Mouse (Mus musculus) T-helper 1 cell (primary cell): ENCODE measurements at regions not wholly inside any gene's neighbourhood (a gene's known extent, or its start where the extent isn't known, plus 50 kb on each side); places are given as distances from the start of the nearest gene placed in this dataset.

Source experiments
- in situ Hi-C: fragments of 300-600 bp; cut with MboI, MseI; formaldehyde crosslinking; loops from one replicate; pipeline ENCODE4 v1.15.1; 2025; ENCODE audit warnings: high pct_unique_total_duplicates

DNA sequence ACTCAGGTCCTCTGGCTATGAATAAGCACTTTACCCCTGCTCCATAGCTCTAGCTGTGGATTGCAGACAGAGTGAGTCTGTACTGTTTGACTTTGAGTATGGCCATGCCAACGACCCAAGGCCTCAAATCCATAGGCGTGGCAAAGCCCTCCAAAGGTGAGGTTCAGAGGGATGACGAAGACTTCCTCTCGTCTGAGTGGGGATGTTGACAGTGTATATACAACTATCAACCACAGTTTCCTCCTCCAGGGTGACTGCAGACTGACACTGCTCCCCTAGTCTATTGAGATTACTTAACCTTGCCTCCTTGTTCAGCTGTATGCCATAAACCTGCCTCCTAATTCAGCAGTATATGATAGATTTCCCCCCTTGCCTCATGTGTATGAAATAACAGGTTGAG, 80.7 kb upstream of the Tle4 start:
- in situ Hi-C loops: no loop called here

DNA sequence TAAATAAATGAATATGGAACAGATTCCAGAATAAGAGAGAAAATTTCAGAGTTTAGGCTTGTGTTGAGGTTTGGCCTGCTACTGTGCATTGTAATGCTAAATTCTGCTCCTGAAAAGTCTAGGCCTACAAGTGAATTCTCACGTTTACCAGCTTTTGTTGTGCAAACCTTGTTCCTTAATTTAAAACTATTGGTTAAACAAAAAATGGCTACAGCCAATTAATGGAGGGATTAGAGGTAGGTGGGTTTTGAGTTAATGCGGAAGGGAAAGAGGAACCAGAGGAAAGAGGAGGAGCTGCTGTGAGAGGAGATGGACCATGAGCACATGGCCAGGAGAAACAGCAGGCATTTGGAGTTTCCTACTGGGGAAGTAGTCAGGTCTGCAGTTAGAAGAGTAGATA, 79.1 kb upstream of the Tle4 start:
- in situ Hi-C loops: no loop called here

DNA sequence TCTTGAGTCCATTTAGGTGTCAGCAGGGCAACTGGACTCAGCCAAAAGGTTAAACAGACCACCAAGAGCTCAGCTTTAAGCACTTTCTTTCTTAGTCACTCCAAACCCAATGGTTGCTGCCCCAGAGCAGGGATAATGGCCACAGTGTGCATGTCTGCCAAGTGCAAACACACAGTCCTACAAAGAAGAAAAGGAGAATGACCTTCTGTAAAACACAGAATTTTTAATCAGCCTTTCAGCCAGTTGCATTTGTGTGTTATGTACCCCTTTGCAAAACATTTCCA, 72.9 kb upstream of the Tle4 start:
- in situ Hi-C loops: no loop called here

DNA sequence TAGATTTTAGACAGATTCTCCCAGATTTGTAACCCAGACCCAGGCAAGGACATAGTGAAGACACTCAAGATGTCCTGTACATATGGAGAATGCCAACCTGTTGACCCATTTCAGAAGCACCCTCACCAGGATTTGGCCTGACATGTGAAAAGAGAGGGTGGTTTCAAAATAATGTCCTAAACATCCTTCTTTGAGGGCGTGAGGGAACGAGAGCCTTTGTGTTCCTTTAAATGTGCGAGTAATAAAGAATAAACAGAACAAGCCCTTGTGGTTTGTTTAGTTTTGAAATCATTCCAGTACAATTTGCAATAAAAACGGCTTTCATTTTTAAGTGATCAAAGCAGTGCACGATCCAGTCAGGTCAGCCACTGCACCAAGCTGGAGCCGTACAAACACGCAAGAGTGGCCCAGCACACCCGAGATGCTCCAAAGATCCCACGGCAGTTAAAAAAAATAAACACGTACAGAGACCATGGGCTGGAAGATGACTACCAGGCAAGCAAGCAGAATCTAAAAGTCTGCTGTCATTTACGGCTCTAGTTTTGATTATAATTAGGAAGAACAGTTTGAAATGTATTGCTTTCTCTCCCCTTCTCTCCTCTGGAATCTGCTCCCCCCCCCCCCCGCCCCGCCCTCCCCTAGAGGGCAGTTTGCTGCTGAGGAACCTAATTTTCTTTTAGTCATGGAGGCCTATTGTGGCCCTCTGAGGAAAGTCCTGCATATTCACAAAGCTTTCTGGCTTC, 72.4 kb upstream of the Tle4 start:
- in situ Hi-C loops: no loop called here

DNA sequence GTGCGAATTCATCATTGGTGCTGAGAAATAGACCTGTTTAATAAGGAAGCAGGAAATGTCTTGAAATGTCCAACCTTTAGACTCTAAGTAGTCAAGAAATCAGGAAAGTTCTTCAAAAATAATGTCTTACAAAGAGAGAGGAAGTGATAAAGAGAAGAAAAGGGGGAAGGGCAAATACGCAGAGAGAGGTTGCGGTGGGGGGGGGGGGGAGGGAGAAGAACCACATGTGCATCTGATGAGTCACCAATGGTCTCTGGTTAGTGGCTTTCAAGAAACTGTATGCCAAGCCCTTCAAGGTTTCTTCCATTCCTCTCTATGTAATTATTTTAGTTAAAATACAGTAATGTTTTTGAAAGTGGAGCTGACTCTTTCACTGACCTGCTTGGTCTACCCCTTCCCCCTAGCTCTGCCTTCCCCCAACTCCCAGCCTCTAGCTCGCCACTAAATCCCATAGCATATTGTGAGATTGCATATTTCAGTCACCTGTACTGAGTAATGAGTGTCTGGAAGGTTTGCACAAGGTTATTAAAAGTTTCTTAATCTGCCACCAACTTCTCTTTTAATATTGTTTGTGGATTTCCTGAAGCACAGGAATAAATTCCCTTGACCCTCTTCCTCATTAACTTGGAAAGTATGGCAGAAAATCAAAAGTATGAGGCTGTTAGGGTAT, 70.8 kb upstream of the Tle4 start:
- in situ Hi-C loops: no loop called here

DNA sequence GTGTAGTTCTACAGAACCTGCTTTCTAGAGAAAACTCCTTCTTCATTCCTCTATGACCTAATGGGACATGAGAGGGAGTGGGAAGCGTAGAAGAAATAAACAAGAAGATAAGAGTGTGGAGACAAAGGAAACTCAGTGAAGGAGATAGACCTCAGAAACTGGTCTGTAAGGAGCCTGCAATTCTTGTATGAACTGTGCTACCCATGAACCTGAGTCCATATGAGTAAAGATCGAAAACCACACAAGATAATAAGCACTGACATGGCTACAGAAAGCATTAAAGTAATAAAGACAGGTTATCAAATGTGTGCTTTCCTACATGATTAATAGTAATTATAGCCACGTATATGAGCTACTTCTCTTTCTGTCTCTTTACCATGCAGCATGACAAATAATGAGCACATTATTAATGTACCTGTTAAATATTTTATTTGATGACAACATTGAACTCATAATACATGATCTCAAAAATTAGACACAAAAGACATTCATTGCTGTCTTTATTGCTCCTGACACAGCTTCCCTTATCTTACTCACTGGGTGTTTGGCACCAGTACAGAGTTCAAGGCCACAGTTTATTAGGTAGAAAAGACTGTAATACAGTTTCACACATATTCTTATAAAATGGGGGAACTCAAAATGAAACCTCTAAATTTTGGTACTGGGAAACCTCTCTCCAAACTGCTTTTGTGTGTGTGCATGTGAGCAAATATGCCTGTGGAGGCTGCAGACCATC, 67.0 kb upstream of the Tle4 start:
- in situ Hi-C loops: no loop called here

DNA sequence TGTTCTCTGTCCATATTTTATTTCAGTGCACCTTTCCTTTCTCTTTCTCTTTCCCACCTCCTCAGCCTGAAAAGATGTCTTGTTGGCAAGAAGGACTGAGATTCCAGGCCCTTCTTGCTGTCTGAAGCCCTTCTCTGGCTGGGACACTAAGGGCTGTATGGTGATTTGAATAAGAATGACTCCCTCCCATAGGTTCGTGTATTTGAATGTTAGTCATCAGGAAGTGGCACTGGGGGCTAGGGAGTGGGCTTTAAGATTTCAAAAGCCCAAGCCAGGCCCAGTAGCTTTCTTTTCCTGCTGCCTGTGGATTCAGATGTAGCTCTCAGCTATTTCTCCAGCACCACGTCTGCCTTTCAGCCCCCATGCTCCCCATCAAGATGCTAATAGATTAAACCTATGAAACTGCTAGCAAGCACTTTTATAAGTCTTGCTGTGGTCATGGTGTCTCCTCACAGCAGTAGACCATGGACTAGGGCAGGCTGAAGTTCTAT, 66.3 kb upstream of the Tle4 start:
- in situ Hi-C loops: no loop called here

DNA sequence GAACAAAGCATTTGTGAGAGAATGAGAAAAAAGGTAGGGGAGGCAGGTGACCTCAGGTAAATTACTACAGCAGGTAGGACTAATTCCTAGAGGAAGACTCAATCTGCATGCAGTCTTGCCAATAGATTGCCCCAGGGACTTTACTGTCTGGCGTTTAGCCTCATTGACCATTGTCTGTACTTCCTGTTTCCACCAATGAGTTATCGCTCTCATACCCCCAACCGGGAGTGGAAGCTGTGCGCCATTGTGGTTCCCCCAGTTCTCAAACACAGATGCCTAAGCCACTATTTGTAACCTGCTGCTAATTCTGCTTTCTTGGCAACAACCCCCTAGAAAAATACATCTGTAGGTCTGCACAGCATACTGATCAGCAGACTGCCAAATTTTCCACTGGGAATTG, 65.5 kb upstream of the Tle4 start:
- in situ Hi-C loops: no loop called here

DNA sequence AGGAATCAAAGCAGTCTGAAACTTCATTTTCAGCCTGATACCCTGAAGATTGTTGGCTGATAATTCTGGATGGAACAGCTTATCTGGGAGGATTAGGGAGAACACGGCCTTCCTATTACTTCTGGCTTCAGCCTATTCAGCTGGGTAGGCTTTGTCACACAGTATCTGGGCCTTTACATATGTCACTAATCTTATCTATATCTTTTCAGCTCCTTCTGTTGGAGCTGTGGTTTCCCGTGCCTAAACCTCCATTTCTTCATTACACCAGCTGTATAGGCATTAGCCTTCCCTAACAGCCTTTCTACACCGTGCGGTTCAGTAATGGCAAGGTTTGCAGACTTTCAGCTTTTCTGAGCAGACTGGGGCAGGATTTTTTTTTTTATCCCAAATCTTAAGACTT, 61.9 kb upstream of the Tle4 start:
- in situ Hi-C loops: no loop called here

DNA sequence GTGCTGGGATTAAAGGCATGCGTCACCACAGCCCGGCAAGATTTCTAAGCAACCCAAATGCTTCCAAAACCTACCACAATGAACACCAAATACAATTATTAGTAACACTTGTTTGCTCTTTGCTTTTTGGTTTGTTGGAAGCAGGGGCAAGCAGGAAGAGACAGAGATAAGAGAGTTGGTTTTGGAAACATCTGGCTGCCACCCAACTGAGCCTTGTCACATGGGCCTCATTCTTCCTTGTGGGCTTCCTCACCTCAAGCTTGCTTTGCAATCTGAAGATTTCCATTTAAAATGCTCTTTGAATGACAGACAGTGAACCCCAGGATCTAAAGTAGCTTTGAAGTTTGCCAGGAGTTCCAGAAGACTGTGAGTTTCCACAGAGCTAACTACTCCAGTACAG, 60.6 kb upstream of the Tle4 start:
- in situ Hi-C loops: no loop called here

DNA sequence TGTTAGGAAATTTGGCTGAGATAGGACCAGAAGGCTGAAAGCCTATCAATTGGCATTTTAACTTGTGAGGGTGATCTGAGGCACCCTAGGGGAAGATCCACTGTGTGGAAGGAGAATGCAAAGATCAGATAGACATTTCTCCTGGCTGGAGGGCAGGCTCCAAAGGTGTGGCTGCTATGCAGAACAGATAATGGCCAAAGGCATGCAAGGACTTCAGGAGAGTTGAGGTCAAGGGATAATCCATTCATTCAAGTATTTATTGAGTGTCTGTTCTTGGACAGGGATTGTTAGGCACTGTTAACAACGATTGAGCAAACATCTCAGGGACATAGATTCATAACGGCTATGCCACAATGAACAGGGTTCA, 58.2 kb upstream of the Tle4 start:
- in situ Hi-C loops: no loop called here

DNA sequence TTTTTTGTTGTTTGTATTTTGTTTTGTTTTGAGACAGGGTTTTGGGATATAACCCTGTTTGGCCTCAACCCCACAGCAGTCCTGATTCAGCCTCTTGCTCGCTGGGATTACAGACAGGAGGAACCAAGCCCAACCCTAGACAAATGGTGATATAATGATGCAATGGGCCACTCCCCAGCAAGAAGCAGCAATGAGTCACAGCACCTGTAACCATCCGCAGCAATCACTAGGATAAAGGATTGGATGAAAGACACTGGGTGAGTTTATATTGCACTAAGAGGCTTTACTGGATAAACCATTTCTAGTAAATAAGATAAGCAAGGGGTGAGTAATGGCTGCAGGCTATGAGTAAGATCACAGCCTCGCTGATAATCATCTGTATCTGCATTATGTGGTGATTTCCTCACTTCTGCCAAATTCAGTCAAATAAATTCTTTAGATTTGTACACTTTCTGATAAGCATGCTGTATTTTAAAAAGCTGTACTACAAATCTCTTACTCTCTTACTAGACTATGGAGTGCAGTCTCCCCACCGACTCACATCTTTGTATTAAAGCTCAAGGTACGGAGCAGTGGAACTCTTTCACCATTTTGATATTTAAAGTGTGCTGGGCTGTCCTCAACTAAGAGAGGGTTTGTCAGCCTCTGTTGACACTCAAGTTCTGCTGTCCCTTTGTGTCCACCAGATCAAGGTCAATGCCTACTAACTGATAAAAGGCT, 57.6 kb upstream of the Tle4 start:
- in situ Hi-C loops: no loop called here
